Comparison of ENCODE assay signal across 10 mouse cellular contexts in the genomic region with DNA sequence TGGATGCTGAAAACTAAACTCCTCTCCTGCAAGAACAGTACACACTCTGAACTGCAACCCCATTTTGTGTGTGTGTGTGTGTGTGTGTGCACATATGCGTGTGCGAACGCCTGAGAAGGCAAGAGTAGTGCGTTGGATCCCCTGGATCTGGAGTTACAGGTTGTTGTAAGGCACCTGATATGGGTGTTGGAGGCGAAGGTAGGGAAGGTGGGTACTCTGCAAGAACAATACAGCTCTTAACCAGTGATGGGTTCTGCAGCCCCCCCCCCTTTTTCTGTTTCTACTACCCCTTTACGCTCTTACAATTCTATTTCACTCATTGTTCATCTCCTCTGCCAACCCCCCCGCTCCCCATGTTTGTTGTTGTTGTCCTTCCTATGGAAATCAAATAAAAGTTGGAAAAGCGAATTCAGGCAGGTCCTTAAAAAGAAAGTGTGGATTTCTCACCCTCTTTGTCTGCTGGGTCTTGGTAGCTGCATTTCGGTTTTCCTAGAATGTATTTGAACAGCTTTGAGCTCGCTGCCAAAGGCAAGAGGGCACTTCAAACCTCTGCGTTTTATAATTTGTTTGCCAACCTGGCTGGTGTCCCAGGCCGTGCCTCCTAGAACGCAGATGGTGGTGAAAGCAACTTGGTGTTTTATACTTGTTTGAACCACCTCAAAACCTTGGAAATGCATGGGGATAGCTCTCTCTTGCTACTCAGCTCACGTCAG. TPM values are rescaled to one million over a fixed set of nuclear protein-coding genes. Genes with fewer than 3 reads are reported as not detected.
DNase-seq lines count a peak whose midpoint lies in the region; ATAC-seq and TF ChIP-seq lines count a peak whose summit lies in the region.
"Had no signal": no experiment of that assay in that cellular context is flagged by ENCODE, and none has a peak within 500 bp of the region (broad histone marks: within the 10 kb centered on the region; RNA-seq: fewer than 3 reads in every experiment).

No protein-coding gene starts in this region.

- H3K4me1 ChIP-seq in hindbrain, postnatal 0 days (ENCODE audit: insufficient read depth, low read length): peaks cover 17% of the 10 kb centered on the region
- peaks cover 43% of the 10 kb centered on the region for H3K4me1 ChIP-seq in hindbrain, embryonic 10.5 days (replicated peaks)
- H3K4me1 ChIP-seq in lung, embryonic 16.5 days (replicated peaks; ENCODE audit: control insufficient read depth, insufficient read depth, low read length): peaks cover 31% of the 10 kb centered on the region
- peaks cover 60% of the 10 kb centered on the region for H3K4me1 ChIP-seq in limb, embryonic 10.5 days

- H3K27me3 ChIP-seq in hindbrain, postnatal 0 days (ENCODE audit: insufficient read depth, low read length): no peaks in the 10 kb centered on the region
- H3K27me3 ChIP-seq in hindbrain, embryonic 10.5 days (ENCODE audit: insufficient read depth, poor library complexity, severe bottlenecking): no peaks in the 10 kb centered on the region
- H3K27me3 ChIP-seq in lung, embryonic 16.5 days (ENCODE audit: control insufficient read depth, insufficient read depth, low read depth, low read length): no peaks in the 10 kb centered on the region
- no peaks in the 10 kb centered on the region for H3K27me3 ChIP-seq in limb, embryonic 10.5 days (ENCODE audit: low read depth, poor library complexity, severe bottlenecking)
- H3K27me3 ChIP-seq: neural tube, embryonic 12.5 days had no signal

- ATAC-seq in hindbrain, postnatal 0 days: no peak
- ATAC-seq in lung, embryonic 16.5 days (ENCODE audit: low read depth): peak; percentile 89

- H3K4me2 ChIP-seq in hindbrain, postnatal 0 days (ENCODE audit: low read depth, low read length): no peak overlapping the region
- peak overlapping the region; percentile 48 for H3K4me2 ChIP-seq in lung, embryonic 16.5 days (ENCODE audit: low read depth, low read length)
- H3K4me2 ChIP-seq: neural tube, embryonic 12.5 days had no signal

- no peak overlapping the region for H3K9ac ChIP-seq in hindbrain, postnatal 0 days (replicated peaks; ENCODE audit: low read length)
- H3K9ac ChIP-seq in lung, embryonic 16.5 days (ENCODE audit: low read length): peak overlapping the region; percentile 50
- H3K9ac ChIP-seq: liver, embryonic 14.5 days; neural tube, embryonic 12.5 days had no signal

- 66% methylated on average over 14 of the region's 14 CpGs for WGBS in hindbrain, postnatal 0 days
- WGBS in hindbrain, embryonic 10.5 days: 93% methylated on average over 14 of the region's 14 CpGs
- WGBS in lung, embryonic 16.5 days: 60% methylated on average over 14 of the region's 14 CpGs
- 94% methylated on average over 14 of the region's 14 CpGs for WGBS in limb, embryonic 10.5 days

- H3K36me3 ChIP-seq in hindbrain, postnatal 0 days (ENCODE audit: insufficient read depth, low read length): no peaks in the 10 kb centered on the region
- 0 out of 2 replicates have a peak, but pooled peaks cover 4% of the 10 kb centered on the region for H3K36me3 ChIP-seq in hindbrain, embryonic 10.5 days
- H3K36me3 ChIP-seq in lung, embryonic 16.5 days (ENCODE audit: control insufficient read depth, insufficient read depth, low read length): no peaks in the 10 kb centered on the region
- 0 out of 2 replicates have a peak, but pooled peaks cover 3% of the 10 kb centered on the region for H3K36me3 ChIP-seq in limb, embryonic 10.5 days
- H3K36me3 ChIP-seq: neural tube, embryonic 12.5 days had no signal

- peak overlapping the region; percentile 8; the same call in 1 of the 2 replicates for H3K27ac ChIP-seq in hindbrain, postnatal 0 days
- H3K27ac ChIP-seq in hindbrain, embryonic 10.5 days: no peak overlapping the region
- peak overlapping the region; percentile 87 for H3K27ac ChIP-seq in lung, embryonic 16.5 days (ENCODE audit: low read length)
- H3K27ac ChIP-seq in limb, embryonic 10.5 days: no peak overlapping the region
- H3K27ac ChIP-seq: layer of hippocampus, adult 2 months; liver, embryonic 14.5 days; neural tube, embryonic 12.5 days had no signal

- no peak for TF ChIP-seq CTCF in hindbrain, postnatal 0 days (IDR thresholded peaks at IDR 0.05; ENCODE audit: low read depth)
- TF ChIP-seq CTCF in brain, embryonic 14.5 days (IDR thresholded peaks at IDR 0.05; ENCODE audit: borderline replicate concordance, extremely low read depth, insufficient read depth, insufficient read length): no peak

- DNase-seq in hindbrain, postnatal 0 days (ENCODE audit: low spot score): peak; percentile 70
- DNase-seq in hindbrain, embryonic 10.5 days (ENCODE audit: low spot score): no peak
- peak; percentile 69 for DNase-seq in adrenal gland, postnatal 14 days
- peak; percentile 88 for DNase-seq in brain, embryonic 14.5 days (ENCODE audit: low read depth)
- no peak for DNase-seq in limb, embryonic 10.5 days (ENCODE audit: low spot score)
- DNase-seq in gastrocnemius, postnatal 4 days (ENCODE audit: low spot score in 2 of 2): no peak

- H3K9me3 ChIP-seq in hindbrain, postnatal 0 days (ENCODE audit: low read length): no peaks in the 10 kb centered on the region
- H3K9me3 ChIP-seq in hindbrain, embryonic 10.5 days: no peaks in the 10 kb centered on the region
- H3K9me3 ChIP-seq in lung, embryonic 16.5 days (ENCODE audit: control insufficient read depth, low read length): no peaks in the 10 kb centered on the region
- H3K9me3 ChIP-seq in limb, embryonic 10.5 days (replicated peaks): no peaks in the 10 kb centered on the region
- H3K9me3 ChIP-seq: neural tube, embryonic 12.5 days had no signal

- TF ChIP-seq POLR2A in brain, embryonic 14.5 days (IDR thresholded peaks at IDR 0.05; ENCODE audit: borderline replicate concordance, extremely low read depth, insufficient read depth, insufficient read length, poor library complexity, severe bottlenecking): no peak

- no peak overlapping the region for H3K4me3 ChIP-seq in hindbrain, postnatal 0 days (ENCODE audit: low read length)
- H3K4me3 ChIP-seq in hindbrain, embryonic 10.5 days: no peak overlapping the region
- H3K4me3 ChIP-seq in lung, embryonic 16.5 days (ENCODE audit: low read length): peak overlapping the region; percentile 16
- no peak overlapping the region for H3K4me3 ChIP-seq in limb, embryonic 10.5 days
- H3K4me3 ChIP-seq: layer of hippocampus, adult 2 months; neural tube, embryonic 12.5 days had no signal

RNA-seq across cellular contexts. Expression of gene Cachd1, which starts 24.4 kb away (rescaled TPM):
- total RNA-seq in hindbrain, postnatal 0 days (2014; rRNA removed): 30.3 and 30.9 TPM in 2 replicates
- 14.6 and 15.3 TPM in 2 replicates for polyA plus RNA-seq in hindbrain, postnatal 0 days (2015; fragmentation: Nextera tagmentation; extraction: Ambion mirVana)
- 28.1 and 28.7 TPM in 2 replicates for polyA plus RNA-seq in hindbrain, embryonic 10.5 days (2016; fragmentation: Nextera tagmentation; extraction: Ambion mirVana)
- total RNA-seq in adrenal gland, postnatal 14 days (2021): 8.4 and 12.9 TPM in 2 replicates
- polyA plus RNA-seq in brain, embryonic 14.5 days (2012; rRNA removed): 111 and 150 TPM in 2 replicates
- 9.0 and 10.5 TPM in 2 replicates for polyA plus RNA-seq in lung, embryonic 16.5 days (2015; fragmentation: Nextera tagmentation; extraction: Ambion mirVana)
- 43.3 and 44.9 TPM in 2 replicates for polyA plus RNA-seq in limb, embryonic 10.5 days (2016; fragmentation: Nextera tagmentation; extraction: Ambion mirVana)
- total RNA-seq in gastrocnemius, postnatal 4 days (2021): 10 to 100 TPM; 12.3 to 14.7 TPM

Comparison
In these comparisons a context has a peak if more than half of its experiments do, and no peak if none do; other contexts are left out.
1. DNase-seq: peak in hindbrain, postnatal 0 days (single experiment), adrenal gland, postnatal 14 days (single experiment) and brain, embryonic 14.5 days (single experiment); none in hindbrain, embryonic 10.5 days (single experiment), limb, embryonic 10.5 days (single experiment) and gastrocnemius, postnatal 4 days (0 of 2).
2. H3K27ac ChIP-seq: peak in hindbrain, postnatal 0 days (single experiment) and lung, embryonic 16.5 days (single experiment); none in hindbrain, embryonic 10.5 days (single experiment) and limb, embryonic 10.5 days (single experiment).